Mouse (Mus musculus) mouse trophoblast stem cell (cell line): Measurements from ENCODE around the gene Tppp.
"Not testable (repeated sequence)": the region's sequence is repeated elsewhere in the genome, so short reads cannot be mapped to it uniquely, and the experiment has no call there.

Experiments
- in situ Hi-C, 2 experiments: fragments of 300-500 bp; cut with MseI, MboI; formaldehyde crosslinking; loops; 2 replicates in 1 of 2; 3 replicates in 1 of 2; pipeline ENCODE4 v1.15.1; 2025

The Tppp gene

GRCm38 (mm10) chr13:74008948-74009718, at the start of gene Tppp:
Gene Tppp, plus strand, starts transcription at chr13:74009407.
- in situ Hi-C loops, result no loop called here

GRCm38 (mm10) chr13:73960117-73960652, 49.0 kb upstream of the Tppp start:
- in situ Hi-C loops, result no loop called here

- in situ Hi-C loops, result no loop called here
Measured at GRCm38 (mm10) chr13:73961177-73961576, 48.0 kb upstream of the Tppp start.

- in situ Hi-C loops, result no loop called here
Measured at GRCm38 (mm10) chr13:73963551-73963950, 45.7 kb upstream of the Tppp start, which contains the start of gene Zdhhc11. Gene Zdhhc11, plus strand, starts transcription at chr13:73963851.

- in situ Hi-C loops, result loop anchor here in 1 of 2 experiments (10.0 kb wide), 1 partner anchor 54 kb away; no protein-coding TSS in a partner anchor
Measured at GRCm38 (mm10) chr13:73970545-73971448, 38.4 kb upstream of the Tppp start.

- in situ Hi-C loops, result loop anchor here in 1 of 2 experiments (10.0 kb wide), 1 partner anchor 50 kb away; no protein-coding TSS in a partner anchor
Measured at GRCm38 (mm10) chr13:73974523-73974922, 34.7 kb upstream of the Tppp start.

- in situ Hi-C loops, result loop anchor here in 1 of 2 experiments (10.0 kb wide), 1 partner anchor 48 kb away; no protein-coding TSS in a partner anchor
Measured at GRCm38 (mm10) chr13:73976935-73977334, 32.3 kb upstream of the Tppp start.

- in situ Hi-C loops, result no loop called here
Measured at GRCm38 (mm10) chr13:73990325-73990724, 18.9 kb upstream of the Tppp start.

- in situ Hi-C loops, result no loop called here
Measured at GRCm38 (mm10) chr13:73990761-73991160, 18.4 kb upstream of the Tppp start.

GRCm38 (mm10) chr13:73991267-73991666, 17.9 kb upstream of the Tppp start:
- in situ Hi-C loops, result no loop called here

GRCm38 (mm10) chr13:73996456-73996855, 12.8 kb upstream of the Tppp start:
- in situ Hi-C loops, result no loop called here

GRCm38 (mm10) chr13:74000519-74000918, 8.7 kb upstream of the Tppp start:
- in situ Hi-C loops, result no loop called here

GRCm38 (mm10) chr13:74000961-74001360, 8.2 kb upstream of the Tppp start:
- in situ Hi-C loops, result no loop called here

GRCm38 (mm10) chr13:74001492-74001891, 7.7 kb upstream of the Tppp start:
- in situ Hi-C loops, result no loop called here

GRCm38 (mm10) chr13:74006881-74007280, 2.3 kb upstream of the Tppp start:
- in situ Hi-C loops, result not testable (repeated sequence)

GRCm38 (mm10) chr13:74008216-74008615, 991 bp upstream of the Tppp start:
- in situ Hi-C loops, result not testable (repeated sequence)

- in situ Hi-C loops, result no loop called here
Measured at GRCm38 (mm10) chr13:74009791-74010614, 796 bp downstream of the Tppp start.

- in situ Hi-C loops, result no loop called here
Measured at GRCm38 (mm10) chr13:74010678-74011077, 1.5 kb downstream of the Tppp start.

GRCm38 (mm10) chr13:74015908-74016307, 6.7 kb downstream of the Tppp start:
- in situ Hi-C loops, result no loop called here

GRCm38 (mm10) chr13:74017426-74017825, 8.2 kb downstream of the Tppp start:
- in situ Hi-C loops, result no loop called here

- in situ Hi-C loops, result not testable (repeated sequence)
Measured at GRCm38 (mm10) chr13:74019006-74019405, 9.8 kb downstream of the Tppp start.
